Mouse (Mus musculus) liver, adult 2 months (tissue): ENCODE measurements around the gene Pcnx.

Experiments used
- CTCF ChIP-seq: fragments of 200-500 bp; IDR thresholded peaks from 2 replicates; pipeline ENCODE4 v1.5.1; 2011; ENCODE audit warnings: low read depth, low read length, control low read depth
- POLR2A ChIP-seq: fragments of 200-500 bp; IDR thresholded peaks from 2 replicates; pipeline ENCODE4 v1.6.1; 2011; ENCODE audit warnings: low read length, control low read depth; ENCODE audit not compliant: insufficient read depth; ENCODE audit errors: extremely low read depth

DNA sequence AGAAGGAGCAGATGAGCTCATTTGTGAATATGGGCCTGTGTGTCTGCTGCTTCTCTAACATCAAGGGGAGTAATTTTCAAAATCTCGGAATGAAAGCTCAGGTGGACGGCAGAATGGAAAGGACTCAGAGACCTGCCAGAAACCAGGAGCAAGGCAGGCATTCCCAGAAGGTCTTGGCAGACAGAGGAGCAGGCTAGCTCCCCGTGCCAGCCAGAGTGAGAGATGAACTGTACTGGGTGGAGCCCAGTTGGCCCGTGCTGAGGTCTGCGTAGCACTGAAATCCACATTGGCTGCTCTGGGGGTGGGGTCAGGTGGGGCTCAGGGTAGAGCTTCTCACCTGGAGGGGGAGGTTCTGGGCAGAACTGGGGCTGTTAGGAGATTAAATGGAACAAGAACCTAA lies 16.3 kb upstream of the Pcnx start:
- TF ChIP-seq CTCF (no peak), POLR2A (no peak)
